Mouse (Mus musculus) heart, embryonic 12.5 days (tissue): ENCODE results near the gene Olfr1009. TPM values are rescaled to one million over a fixed set of nuclear protein-coding genes. Genes with fewer than 3 reads are reported as not detected.
"Not testable (repeated sequence)": the region's sequence is repeated elsewhere in the genome, so short reads cannot be mapped to it uniquely, and the experiment has no call there.

Source experiments
- ATAC-seq: fragments of 200-750 bp; cut with Nextera tagmentation; 2 replicates; pipeline ENCODE4 v1.8.0; 2017; ENCODE audit warnings: moderate TSS enrichment, moderate library complexity; ENCODE audit not compliant: insufficient number of reproducible peaks, low FRiP score
- H3K27ac ChIP-seq: fragments of 300-500 bp; sonication (generic); 2 replicates; pipeline ENCODE4 v1.5.1; 2016; ENCODE audit warnings: mild to moderate bottlenecking, moderate library complexity; ENCODE audit not compliant: poor library complexity, severe bottlenecking
- H3K27me3 ChIP-seq: fragments of 300-500 bp; sonication (generic); replicated peaks from 2 replicates; pipeline ENCODE4 v1.6.1; 2016; ENCODE audit warnings: mild to moderate bottlenecking, moderate library complexity
- H3K36me3 ChIP-seq: fragments of 300-500 bp; sonication (generic); 2 replicates; pipeline ENCODE4 v1.6.1; 2016; ENCODE audit warnings: mild to moderate bottlenecking, moderate library complexity
- H3K4me1 ChIP-seq: fragments of 300-500 bp; sonication (generic); replicated peaks from 2 replicates; pipeline ENCODE4 v1.6.1; 2016; ENCODE audit warnings: mild to moderate bottlenecking
- H3K4me2 ChIP-seq: fragments of 300-500 bp; sonication (generic); 2 replicates; pipeline ENCODE4 v1.6.1; 2016; ENCODE audit warnings: mild to moderate bottlenecking, moderate library complexity
- H3K4me3 ChIP-seq: fragments of 300-500 bp; sonication (generic); 2 replicates; pipeline ENCODE4 v1.5.1; 2016; ENCODE audit warnings: mild to moderate bottlenecking
- H3K9ac ChIP-seq: fragments of 300-500 bp; sonication (generic); 2 replicates; pipeline ENCODE4 v1.6.1; 2016; ENCODE audit warnings: mild to moderate bottlenecking, moderate library complexity
- H3K9me3 ChIP-seq: fragments of 300-500 bp; sonication (generic); replicated peaks from 2 replicates; pipeline ENCODE4 v1.6.1; 2016; ENCODE audit warnings: mild to moderate bottlenecking, moderate library complexity
- WGBS: fragments of 180-500 bp; shearing (Covaris S2); methylation state at CpG from one replicate; pipeline ENCODE4 v1.1.7; 2016; 5-methylcytosine and 5-hydroxymethylcytosine counted together
- polyA plus RNA-seq: library from polyadenylated mRNA; unstranded; fragments of >200 nt; fragmentation: Nextera tagmentation; extraction: Ambion mirVana; gene quantifications from 2 replicates; pipeline ENCODE4 v1.2.1, GENCODE M21; 2016

The Olfr1009 gene
- not detected in 2 replicates for polyA plus RNA-seq

DNA sequence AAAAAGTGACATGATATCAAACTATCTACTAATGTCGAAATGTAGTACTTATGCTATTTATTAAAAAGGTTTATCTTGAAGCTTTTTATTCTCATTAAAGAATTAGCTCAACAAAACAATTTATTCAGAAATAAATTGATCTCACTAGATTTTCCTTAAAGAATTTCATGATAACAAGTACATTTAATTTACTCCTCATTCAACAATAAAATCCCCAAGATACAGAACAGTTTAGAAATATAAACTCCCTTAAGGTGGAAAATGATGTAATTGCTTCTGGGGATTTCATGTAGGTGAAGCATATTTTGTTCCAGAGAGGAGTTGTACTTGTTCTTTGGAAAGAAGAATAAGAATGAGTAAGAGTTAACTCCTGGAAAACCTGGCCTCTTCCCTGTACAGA lies at the start of gene Olfr1009:
TSS of gene Olfr1009 (plus strand) at position 301 of the 400 bp plus-strand sequence.
- Histone ChIP-seq H3K4me2 (no peak within 1 kb of the TSS), H3K4me1 (no peaks in the 10 kb centered on the region), H3K9ac (no peak within 1 kb of the TSS), H3K9me3 (0 out of 2 replicates have a peak, but pooled peaks cover 3% of the 10 kb centered on the region), H3K27ac (no peak within 1 kb of the TSS), H3K36me3 (no peaks in the 10 kb centered on the region), H3K27me3 (no peaks in the 10 kb centered on the region), H3K4me3 (no peak within 1 kb of the TSS)
- no peak for ATAC-seq
- WGBS, result 76% methylated on average over 1 of the region's 1 CpGs

DNA sequence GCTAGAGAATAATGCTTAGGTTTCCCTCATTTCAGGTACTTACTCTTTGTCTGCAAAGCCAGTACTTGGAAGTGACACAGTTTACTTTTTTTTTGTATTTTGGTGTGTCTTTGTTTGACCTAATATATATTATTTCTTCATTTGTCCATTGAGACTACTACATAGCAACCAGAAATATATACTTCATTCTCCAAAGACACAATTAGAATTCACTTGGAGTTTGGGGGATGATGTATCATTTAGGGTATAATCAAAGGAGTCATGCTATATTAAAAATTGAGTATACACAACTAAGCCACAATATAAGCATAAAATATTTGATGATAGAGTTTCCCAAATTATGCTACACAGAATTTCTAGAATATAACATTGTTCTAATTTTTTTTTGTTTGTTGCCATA lies 36.6 kb upstream of the Olfr1009 start, which contains the start of gene Olfr1006:
TSS of gene Olfr1006 (minus strand) at position 101 of the 400 bp plus-strand sequence.
- Histone ChIP-seq H3K4me1 (no peaks in the 10 kb centered on the region), H3K27me3 (no peaks in the 10 kb centered on the region), H3K9me3 (no peaks in the 10 kb centered on the region), H3K27ac (no peak within 1 kb of the TSS), H3K4me3 (no peak within 1 kb of the TSS), H3K9ac (no peak within 1 kb of the TSS), H3K36me3 (no peaks in the 10 kb centered on the region), H3K4me2 (no peak within 1 kb of the TSS)
- no peak for ATAC-seq

GRCm38 (mm10) chr2:85689131-85689530 lies 26.1 kb upstream of the Olfr1009 start, which contains the start of gene Olfr1008:
Gene Olfr1008, plus strand, starts transcription at chr2:85689431.
- no peak within 1 kb of the TSS for H3K9ac ChIP-seq
- no peak for ATAC-seq
- no peaks in the 10 kb centered on the region for H3K4me1 ChIP-seq
- no peak within 1 kb of the TSS for H3K4me2 ChIP-seq
- H3K36me3 ChIP-seq, result no peaks in the 10 kb centered on the region
- H3K4me3 ChIP-seq, result no peak within 1 kb of the TSS
- H3K27ac ChIP-seq, result no peak within 1 kb of the TSS
- H3K27me3 ChIP-seq, result no peaks in the 10 kb centered on the region
- H3K9me3 ChIP-seq, result peaks cover 3% of the 10 kb centered on the region

- H3K4me2 ChIP-seq, ATAC-seq, H3K4me3 ChIP-seq, H3K9me3 ChIP-seq, H3K27me3 ChIP-seq, H3K36me3 ChIP-seq, H3K27ac ChIP-seq, H3K9ac ChIP-seq, H3K4me1 ChIP-seq: not testable (repeated sequence)
- 57% methylated on average over 2 of the region's 2 CpGs for WGBS
Observed at GRCm38 (mm10) chr2:85710680-85711079, 4.5 kb upstream of the Olfr1009 start.

DNA sequence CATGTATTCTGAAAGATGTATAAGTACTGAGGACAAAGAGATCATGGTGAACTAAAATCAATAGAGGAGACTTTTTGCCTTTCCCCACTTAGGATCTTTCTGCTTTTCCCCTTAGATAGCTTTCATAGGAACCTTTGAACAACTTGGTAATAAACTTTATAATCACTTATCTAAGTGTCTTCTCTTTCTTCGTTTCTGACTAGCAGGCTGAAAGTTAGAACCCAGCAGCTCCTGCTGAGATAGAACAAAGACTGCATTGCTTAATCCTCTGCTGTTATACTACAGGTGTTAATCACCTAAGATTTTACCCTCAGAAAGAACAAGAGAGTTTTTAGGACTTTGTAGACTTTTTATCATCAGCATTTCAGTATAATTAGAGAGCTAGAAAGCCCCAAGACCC lies 4.1 kb upstream of the Olfr1009 start:
- no peak overlapping the region for H3K9ac ChIP-seq
- ATAC-seq, result no peak
- 24% methylated on average over 1 of the region's 1 CpGs for WGBS

GRCm38 (mm10) chr2:85725793-85726192 lies 10.6 kb downstream of the Olfr1009 start:
- WGBS, result 16% methylated on average over 3 of the region's 3 CpGs
- ATAC-seq, result no peak
- no peak overlapping the region for H3K27ac ChIP-seq
- no peaks in the 10 kb centered on the region for H3K9me3 ChIP-seq
- no peak overlapping the region for H3K4me2 ChIP-seq
- no peaks in the 10 kb centered on the region for H3K27me3 ChIP-seq
- no peaks in the 10 kb centered on the region for H3K4me1 ChIP-seq
- H3K4me3 ChIP-seq, result no peak overlapping the region
- H3K9ac ChIP-seq, result no peak overlapping the region
- H3K36me3 ChIP-seq, result no peaks in the 10 kb centered on the region

More for the DNA sequence above, 4.1 kb upstream of the Olfr1009 start:
- Histone ChIP-seq H3K27ac (no peak overlapping the region), H3K9me3 (peaks cover 3% of the 10 kb centered on the region; the same call in 1 of the 2 replicates), H3K4me1 (no peaks in the 10 kb centered on the region), H3K4me2 (no peak overlapping the region), H3K27me3 (no peaks in the 10 kb centered on the region), H3K4me3 (no peak overlapping the region), H3K36me3 (no peaks in the 10 kb centered on the region)

DNA sequence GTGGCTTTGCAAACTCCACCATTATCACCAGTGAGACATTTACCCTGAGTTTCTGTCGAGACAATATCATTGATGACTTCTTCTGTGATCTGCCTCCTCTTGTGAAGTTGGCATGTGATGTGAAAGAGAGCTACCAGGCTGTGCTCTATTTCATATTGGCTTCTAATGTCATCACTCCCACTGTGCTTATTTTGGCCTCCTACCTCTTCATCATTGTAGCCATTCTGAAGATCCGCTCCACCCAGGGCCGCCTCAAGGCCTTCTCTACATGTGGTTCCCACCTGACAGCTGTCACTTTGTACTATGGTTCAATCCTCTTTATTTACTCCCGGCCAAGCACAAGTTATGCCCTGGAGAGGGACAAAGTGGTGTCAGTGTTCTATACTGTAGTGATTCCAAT lies 38.6 kb downstream of the Olfr1009 start:
- Histone ChIP-seq H3K27me3 (no peaks in the 10 kb centered on the region), H3K9me3 (no peaks in the 10 kb centered on the region), H3K27ac (no peak overlapping the region), H3K36me3 (no peaks in the 10 kb centered on the region), H3K4me2 (no peak overlapping the region), H3K4me1 (no peaks in the 10 kb centered on the region), H3K4me3 (no peak overlapping the region), H3K9ac (no peak overlapping the region)
- no peak for ATAC-seq
- 78% methylated on average over 4 of the region's 4 CpGs for WGBS

- H3K36me3 ChIP-seq, result no peaks in the 10 kb centered on the region
- H3K4me1 ChIP-seq, result no peaks in the 10 kb centered on the region
- no peak within 1 kb of the TSS for H3K4me3 ChIP-seq
- no peak within 1 kb of the TSS for H3K9ac ChIP-seq
- no peaks in the 10 kb centered on the region for H3K9me3 ChIP-seq
- H3K27ac ChIP-seq, result no peak within 1 kb of the TSS
- no peak for ATAC-seq
- no peak within 1 kb of the TSS for H3K4me2 ChIP-seq
- no peaks in the 10 kb centered on the region for H3K27me3 ChIP-seq
- 60% methylated on average over 1 of the region's 1 CpGs for WGBS
Observed at GRCm38 (mm10) chr2:85762666-85763065, 47.4 kb downstream of the Olfr1009 start, which contains the start of gene Olfr1012. Gene Olfr1012, minus strand, starts transcription at chr2:85762766.

- H3K9me3 ChIP-seq, result no peaks in the 10 kb centered on the region
- no peak within 1 kb of the TSS for H3K27ac ChIP-seq
- no peaks in the 10 kb centered on the region for H3K4me1 ChIP-seq
- no peak within 1 kb of the TSS for H3K9ac ChIP-seq
- H3K36me3 ChIP-seq, result no peaks in the 10 kb centered on the region
- no peak for ATAC-seq
- H3K4me2 ChIP-seq, result no peak within 1 kb of the TSS
- no peak within 1 kb of the TSS for H3K4me3 ChIP-seq
- no peaks in the 10 kb centered on the region for H3K27me3 ChIP-seq
Observed at GRCm38 (mm10) chr2:85766798-85767197, 51.6 kb downstream of the Olfr1009 start, which contains the start of gene Olfr1013. Gene Olfr1013, plus strand, starts transcription at chr2:85767098.

GRCm38 (mm10) chr2:85772413-85772812 lies 57.2 kb downstream of the Olfr1009 start, which contains the start of gene Olfr1014:
Gene Olfr1014, plus strand, starts transcription at chr2:85772713.
- Histone ChIP-seq H3K9me3 (no peaks in the 10 kb centered on the region), H3K36me3 (no peaks in the 10 kb centered on the region), H3K9ac (no peak within 1 kb of the TSS), H3K27ac (no peak within 1 kb of the TSS), H3K4me3 (no peak within 1 kb of the TSS), H3K27me3 (no peaks in the 10 kb centered on the region), H3K4me2 (no peak within 1 kb of the TSS), H3K4me1 (no peaks in the 10 kb centered on the region)
- no peak for ATAC-seq
